Mouse (Mus musculus) lung, adult 2 months (tissue): Measurements from ENCODE around the gene Fgfr4. TPM values are rescaled to one million over a fixed set of nuclear protein-coding genes. Genes with fewer than 3 reads are reported as not detected.

Experiments used
- DNase-seq: peaks from one replicate; pipeline ENCODE4 v3.0.0; 2022
- H3K4me1 ChIP-seq: fragments of 200-500 bp; 2 replicates; pipeline ENCODE4 v1.6.1; 2011; ENCODE audit warnings: low read length; ENCODE audit not compliant: control insufficient read depth, insufficient read depth
- H3K4me3 ChIP-seq: fragments of 200-500 bp; replicated peaks from 2 replicates; pipeline ENCODE3; 2011; ENCODE audit warnings: low read depth, mild to moderate bottlenecking, control low read depth, low read length; ENCODE audit errors: extremely low read depth
- CTCF ChIP-seq: fragments of 200-500 bp; IDR thresholded peaks from 2 replicates; pipeline ENCODE4 v1.5.1; 2011; ENCODE audit warnings: mild to moderate bottlenecking, low read length, control low read depth; ENCODE audit not compliant: insufficient read depth
- POLR2A ChIP-seq: fragments of 200-500 bp; IDR thresholded peaks from 2 replicates; pipeline ENCODE4 v1.6.1; 2011; ENCODE audit warnings: low read depth, mild to moderate bottlenecking, control low read depth, low read length, borderline replicate concordance; ENCODE audit errors: extremely low read depth
- WGBS: fragments of 180-500 bp; shearing (Covaris S2); methylation state at CpG from one replicate; pipeline ENCODE4 v1.1.7; 2018; 5-methylcytosine and 5-hydroxymethylcytosine counted together
- polyA plus RNA-seq: library from polyadenylated mRNA; depleted of rRNA; stranded (reverse); fragments of >200 nt; gene quantifications from 2 replicates; pipeline ENCODE4 v1.2.3, GENCODE M21; 2012

Fgfr4 gene
- polyA plus RNA-seq, 1 experiment = 63.3 TPM

GRCm38 (mm10) chr13:55135382-55135781 lies 17.1 kb upstream of the Fgfr4 start:
- DNase-seq = no peak
- 12% methylated on average over 5 of the region's 5 CpGs for WGBS

GRCm38 (mm10) chr13:55140271-55140670 lies 12.2 kb upstream of the Fgfr4 start:
- no peak for DNase-seq
- 90% methylated on average over 2 of the region's 2 CpGs for WGBS
- H3K4me3 ChIP-seq = no peak overlapping the region
- TF ChIP-seq POLR2A (no peak), CTCF (no peak)
- H3K4me1 ChIP-seq = no peaks in the 10 kb centered on the region

More at GRCm38 (mm10) chr13:55135382-55135781, 17.1 kb upstream of the Fgfr4 start:
- H3K4me1 ChIP-seq = no peaks in the 10 kb centered on the region
- no peak overlapping the region for H3K4me3 ChIP-seq
- TF ChIP-seq CTCF (peak; percentile 56), POLR2A (no peak)

GRCm38 (mm10) chr13:55153951-55154350 lies 1.5 kb downstream of the Fgfr4 start:
- DNase-seq = no peak
- Histone ChIP-seq H3K4me1 (no peaks in the 10 kb centered on the region), H3K4me3 (no peak overlapping the region)
- WGBS = 70% methylated on average over 5 of the region's 5 CpGs
- TF ChIP-seq POLR2A (no peak), CTCF (no peak)

- WGBS = 61% methylated on average over 7 of the region's 7 CpGs
- Histone ChIP-seq H3K4me3 (no peak overlapping the region), H3K4me1 (no peaks in the 10 kb centered on the region)
- TF ChIP-seq POLR2A = no peak
- TF ChIP-seq CTCF = no peak
- DNase-seq = no peak
Observed at GRCm38 (mm10) chr13:55162365-55162764, 9.9 kb downstream of the Fgfr4 start.

GRCm38 (mm10) chr13:55163553-55163952 lies 11.1 kb downstream of the Fgfr4 start:
- TF ChIP-seq POLR2A (no peak), CTCF (no peak)
- DNase-seq = no peak
- Histone ChIP-seq H3K4me1 (0 out of 2 replicates have a peak, but pooled peaks cover 2% of the 10 kb centered on the region), H3K4me3 (no peak overlapping the region)
- WGBS = 54% methylated on average over 5 of the region's 5 CpGs

GRCm38 (mm10) chr13:55165831-55166339 lies 13.4 kb downstream of the Fgfr4 start:
- TF ChIP-seq POLR2A = no peak
- TF ChIP-seq CTCF = no peak
- 83% methylated on average over 16 of the region's 16 CpGs for WGBS
- DNase-seq = no peak
- 0 out of 2 replicates have a peak, but pooled peaks cover 2% of the 10 kb centered on the region for H3K4me1 ChIP-seq
- H3K4me3 ChIP-seq = no peak overlapping the region

- WGBS = 82% methylated on average over 32 of the region's 32 CpGs
- no peak for DNase-seq
- H3K4me3 ChIP-seq = no peak overlapping the region
- peaks cover 8% of the 10 kb centered on the region; the same call in 1 of the 2 replicates for H3K4me1 ChIP-seq
- TF ChIP-seq POLR2A = no peak
- TF ChIP-seq CTCF = no peak
Observed at GRCm38 (mm10) chr13:55166806-55167725, 14.6 kb downstream of the Fgfr4 start.

GRCm38 (mm10) chr13:55167798-55168197 lies 15.4 kb downstream of the Fgfr4 start:
- 79% methylated on average over 11 of the region's 11 CpGs for WGBS
- Histone ChIP-seq H3K4me1 (peaks cover 13% of the 10 kb centered on the region; the same call in 1 of the 2 replicates), H3K4me3 (no peak overlapping the region)
- no peak for TF ChIP-seq CTCF
- no peak for TF ChIP-seq POLR2A
- no peak for DNase-seq

GRCm38 (mm10) chr13:55168255-55168654 lies 15.8 kb downstream of the Fgfr4 start:
- WGBS = 87% methylated on average over 5 of the region's 5 CpGs
- no peak for TF ChIP-seq POLR2A
- TF ChIP-seq CTCF = no peak
- Histone ChIP-seq H3K4me3 (no peak overlapping the region), H3K4me1 (peaks cover 13% of the 10 kb centered on the region; the same call in 1 of the 2 replicates)
- DNase-seq = no peak

GRCm38 (mm10) chr13:55168958-55169369 lies 16.5 kb downstream of the Fgfr4 start:
- WGBS = 68% methylated on average over 13 of the region's 13 CpGs
- peaks cover 13% of the 10 kb centered on the region; the same call in 1 of the 2 replicates for H3K4me1 ChIP-seq
- H3K4me3 ChIP-seq = no peak overlapping the region
- no peak for DNase-seq
- TF ChIP-seq CTCF (no peak), POLR2A (no peak)
